Mouse (Mus musculus) frontal cortex, postnatal 36 days (tissue): ENCODE data around the gene Mthfr.

ENCODE experiments used
- DNase-seq, 2 experiments: peaks; one replicate each; pipeline ENCODE4 v3.0.0; 2022; ENCODE audit warnings: low spot score in 2 of 2

The Mthfr gene

GRCm38 (mm10) chr4:148065702-148066400, 27.0 kb downstream of the Mthfr start:
- no peak for DNase-seq

GRCm38 (mm10) chr4:148066401-148066744, 27.5 kb downstream of the Mthfr start:
- DNase-seq: no peak

GRCm38 (mm10) chr4:148067346-148067745, 28.5 kb downstream of the Mthfr start:
- no peak for DNase-seq

GRCm38 (mm10) chr4:148069602-148070218, 30.8 kb downstream of the Mthfr start:
- DNase-seq: no peak

- no peak for DNase-seq
Measured at GRCm38 (mm10) chr4:148071508-148071907, 32.6 kb downstream of the Mthfr start.

GRCm38 (mm10) chr4:148074521-148075189, 35.8 kb downstream of the Mthfr start:
- DNase-seq: no peak

GRCm38 (mm10) chr4:148075259-148075658, 36.4 kb downstream of the Mthfr start:
- peak; percentile 65 to 70 for DNase-seq

GRCm38 (mm10) chr4:148075881-148076280, 37.0 kb downstream of the Mthfr start:
- DNase-seq: no peak

GRCm38 (mm10) chr4:148079212-148079611, 40.3 kb downstream of the Mthfr start:
- no peak for DNase-seq

- DNase-seq: no peak
Measured at GRCm38 (mm10) chr4:148079944-148080596, 41.2 kb downstream of the Mthfr start.

GRCm38 (mm10) chr4:148080597-148080973, 41.7 kb downstream of the Mthfr start:
- no peak for DNase-seq

- DNase-seq: no peak
Measured at GRCm38 (mm10) chr4:148081201-148081600, 42.3 kb downstream of the Mthfr start.

- DNase-seq: peak in 1 of 2 experiments; percentile 38
Measured at GRCm38 (mm10) chr4:148082257-148083044, 43.6 kb downstream of the Mthfr start.

GRCm38 (mm10) chr4:148083176-148083899, 44.5 kb downstream of the Mthfr start:
- no peak for DNase-seq

- DNase-seq: no peak
Measured at GRCm38 (mm10) chr4:148084261-148084714, 45.4 kb downstream of the Mthfr start.

GRCm38 (mm10) chr4:148085131-148085906, 46.4 kb downstream of the Mthfr start:
- no peak for DNase-seq

GRCm38 (mm10) chr4:148085907-148086305, 47.0 kb downstream of the Mthfr start:
- no peak for DNase-seq

GRCm38 (mm10) chr4:148087091-148087906, 48.4 kb downstream of the Mthfr start:
- no peak for DNase-seq

GRCm38 (mm10) chr4:148087907-148088527, 49.1 kb downstream of the Mthfr start, which contains the start of gene Agtrap:
TSS of gene Agtrap (minus strand) at chr4:148088031.
- peak; percentile 91 to 93 for DNase-seq
